Mouse (Mus musculus) embryonic facial prominence, embryonic 14.5 days (tissue): ENCODE data around the gene Pparg. TPM values are rescaled to one million over a fixed set of nuclear protein-coding genes. Genes with fewer than 3 reads are reported as not detected.

ENCODE experiments used
- ATAC-seq: fragments of 200-750 bp; cut with Nextera tagmentation; 2 replicates; pipeline ENCODE4 v1.8.0; 2017; ENCODE audit warnings: low read depth, moderate number of reproducible peaks, moderate TSS enrichment
- DNase-seq: peaks from one replicate; pipeline ENCODE4 v3.0.0-alpha.2; 2015; ENCODE audit warnings: low spot score
- H3K27ac ChIP-seq: fragments of 300-500 bp; sonication (generic); replicated peaks from 2 replicates; pipeline ENCODE4 v1.5.1; 2014; ENCODE audit warnings: low read depth, mild to moderate bottlenecking, low read length, moderate library complexity
- H3K27me3 ChIP-seq: fragments of 300-500 bp; sonication (generic); replicated peaks from 2 replicates; pipeline ENCODE4 v1.6.1; 2014; ENCODE audit warnings: low read length; ENCODE audit not compliant: control insufficient read depth, insufficient read depth
- H3K36me3 ChIP-seq: fragments of 300-500 bp; sonication (generic); 2 replicates; pipeline ENCODE4 v1.6.1; 2014; ENCODE audit warnings: low read length, mixed read lengths; ENCODE audit not compliant: control insufficient read depth, insufficient read depth
- H3K4me1 ChIP-seq: fragments of 300-500 bp; sonication (generic); 2 replicates; pipeline ENCODE4 v1.6.1; 2014; ENCODE audit warnings: antibody characterized with exemption, low read length; ENCODE audit not compliant: control insufficient read depth, insufficient read depth
- H3K4me2 ChIP-seq: fragments of 300-500 bp; sonication (generic); 2 replicates; pipeline ENCODE4 v1.6.1; 2014; ENCODE audit warnings: low read depth, mild to moderate bottlenecking, low read length, moderate library complexity, mixed read lengths
- H3K4me3 ChIP-seq: fragments of 300-500 bp; sonication (generic); 2 replicates; pipeline ENCODE4 v1.5.1; 2014; ENCODE audit warnings: low read depth, mild to moderate bottlenecking, low read length
- H3K9ac ChIP-seq: fragments of 300-500 bp; sonication (generic); 2 replicates; pipeline ENCODE4 v1.6.1; 2014; ENCODE audit warnings: low read depth, mild to moderate bottlenecking, low read length, moderate library complexity, mixed read lengths
- H3K9me3 ChIP-seq: fragments of 300-500 bp; sonication (generic); 2 replicates; pipeline ENCODE4 v1.6.1; 2016; ENCODE audit warnings: low read length; ENCODE audit not compliant: control insufficient read depth
- WGBS: fragments of 180-500 bp; shearing (Covaris S2); extraction: QIAGEN DNeasy Blood & Tissue Kit; methylation state at CpG from one replicate; pipeline ENCODE4 v1.1.7; 2014; 5-methylcytosine and 5-hydroxymethylcytosine counted together
- polyA plus RNA-seq: library from polyadenylated mRNA; unstranded; fragments of >200 nt; fragmentation: Nextera tagmentation; extraction: Ambion mirVana; gene quantifications from 2 replicates; pipeline ENCODE4 v1.2.1, GENCODE M21; 2014

The Pparg gene
- polyA plus RNA-seq, 1 experiment from 2014 or later: 15.3 TPM

- Histone ChIP-seq H3K27me3 (no peaks in the 10 kb centered on the region; the same call in 1 of the 2 replicates), H3K4me3 (no peak overlapping the region), H3K9ac (no peak overlapping the region), H3K9me3 (no peaks in the 10 kb centered on the region), H3K4me2 (no peak overlapping the region), H3K36me3 (no peaks in the 10 kb centered on the region), H3K4me1 (no peaks in the 10 kb centered on the region), H3K27ac (no peak overlapping the region)
- no peak for DNase-seq
- WGBS: 81% methylated on average over 3 of the region's 3 CpGs
- ATAC-seq: no peak
Observed at GRCm38 (mm10) chr6:115527418-115527817, 166.7 kb downstream of the Pparg start.

GRCm38 (mm10) chr6:115528372-115528771 lies 167.6 kb downstream of the Pparg start:
- Histone ChIP-seq H3K4me3 (no peak overlapping the region), H3K4me2 (no peak overlapping the region), H3K27ac (no peak overlapping the region), H3K9me3 (no peaks in the 10 kb centered on the region), H3K4me1 (no peaks in the 10 kb centered on the region), H3K27me3 (no peaks in the 10 kb centered on the region; the same call in 1 of the 2 replicates), H3K36me3 (no peaks in the 10 kb centered on the region), H3K9ac (no peak overlapping the region)
- ATAC-seq: no peak
- DNase-seq: no peak
- WGBS: 87% methylated on average over 4 of the region's 4 CpGs

- WGBS: 43% methylated on average over 7 of the region's 7 CpGs
- Histone ChIP-seq H3K4me1 (no peaks in the 10 kb centered on the region; the same call in 1 of the 2 replicates), H3K4me3 (no peak overlapping the region), H3K27me3 (no peaks in the 10 kb centered on the region), H3K9ac (no peak overlapping the region), H3K27ac (no peak overlapping the region), H3K9me3 (no peaks in the 10 kb centered on the region), H3K36me3 (no peaks in the 10 kb centered on the region), H3K4me2 (no peak overlapping the region)
- ATAC-seq (0 out of 2 replicates have a peak, but pooled peaks have one; percentile 22), DNase-seq (peak; percentile 78)
Observed at GRCm38 (mm10) chr6:115534617-115535016, 173.9 kb downstream of the Pparg start.

GRCm38 (mm10) chr6:115536169-115536568 lies 175.4 kb downstream of the Pparg start:
- H3K27me3 ChIP-seq: no peaks in the 10 kb centered on the region
- no peak overlapping the region for H3K4me3 ChIP-seq
- no peak overlapping the region for H3K9ac ChIP-seq
- no peaks in the 10 kb centered on the region for H3K36me3 ChIP-seq
- H3K4me2 ChIP-seq: no peak overlapping the region
- H3K27ac ChIP-seq: no peak overlapping the region
- no peaks in the 10 kb centered on the region; the same call in 1 of the 2 replicates for H3K4me1 ChIP-seq
- ATAC-seq (no peak), DNase-seq (no peak)
- 71% methylated on average over 4 of the region's 4 CpGs for WGBS
- H3K9me3 ChIP-seq: no peaks in the 10 kb centered on the region

GRCm38 (mm10) chr6:115538645-115539429 lies 178.1 kb downstream of the Pparg start:
- peak overlapping the region; percentile 64 for H3K9ac ChIP-seq
- WGBS: 20% methylated on average over 26 of the region's 26 CpGs
- DNase-seq: peak; percentile 86
- H3K27me3 ChIP-seq: no peaks in the 10 kb centered on the region
- no peaks in the 10 kb centered on the region for H3K36me3 ChIP-seq
- no peak overlapping the region for H3K27ac ChIP-seq
- H3K9me3 ChIP-seq: no peaks in the 10 kb centered on the region
- ATAC-seq: peak; percentile 90
- peaks cover 2% of the 10 kb centered on the region for H3K4me1 ChIP-seq
- peak overlapping the region; percentile 62 for H3K4me2 ChIP-seq
- H3K4me3 ChIP-seq: peak overlapping the region; percentile 31

Other genes with a start within 250 kb of the Pparg start
- gene Syn2, start 226.0 kb upstream of the Pparg start, polyA plus RNA-seq: 5.7 and 6.5 TPM in 2 replicates
- not detected in 2 replicates for gene Gm17482, start 133.6 kb upstream of the Pparg start, polyA plus RNA-seq
- 0.76 and 1.2 TPM in 2 replicates for gene Timp4, start 108.7 kb upstream of the Pparg start, polyA plus RNA-seq
- 24.4 and 31.4 TPM in 2 replicates for gene Tsen2, start 183.7 kb downstream of the Pparg start, polyA plus RNA-seq
- 0.78 and 0.92 TPM in 2 replicates for gene Mkrn2os, start 231.6 kb downstream of the Pparg start, polyA plus RNA-seq
- 32.4 and 33.5 TPM in 2 replicates for gene Mkrn2, start 241.0 kb downstream of the Pparg start, polyA plus RNA-seq